Mouse (Mus musculus) liver, embryonic 14.5 days (tissue): Measurements from ENCODE around the gene Anpep.

Experiments used
- CTCF ChIP-seq: IDR thresholded peaks from 2 replicates; pipeline ENCODE4 v1.5.1; 2016; ENCODE audit warnings: antibody characterized with exemption, low read depth, control low read depth
- EP300 ChIP-seq: IDR thresholded peaks from 2 replicates; pipeline ENCODE4 v1.6.1; 2016; ENCODE audit warnings: antibody characterized with exemption, low read depth

DNA sequence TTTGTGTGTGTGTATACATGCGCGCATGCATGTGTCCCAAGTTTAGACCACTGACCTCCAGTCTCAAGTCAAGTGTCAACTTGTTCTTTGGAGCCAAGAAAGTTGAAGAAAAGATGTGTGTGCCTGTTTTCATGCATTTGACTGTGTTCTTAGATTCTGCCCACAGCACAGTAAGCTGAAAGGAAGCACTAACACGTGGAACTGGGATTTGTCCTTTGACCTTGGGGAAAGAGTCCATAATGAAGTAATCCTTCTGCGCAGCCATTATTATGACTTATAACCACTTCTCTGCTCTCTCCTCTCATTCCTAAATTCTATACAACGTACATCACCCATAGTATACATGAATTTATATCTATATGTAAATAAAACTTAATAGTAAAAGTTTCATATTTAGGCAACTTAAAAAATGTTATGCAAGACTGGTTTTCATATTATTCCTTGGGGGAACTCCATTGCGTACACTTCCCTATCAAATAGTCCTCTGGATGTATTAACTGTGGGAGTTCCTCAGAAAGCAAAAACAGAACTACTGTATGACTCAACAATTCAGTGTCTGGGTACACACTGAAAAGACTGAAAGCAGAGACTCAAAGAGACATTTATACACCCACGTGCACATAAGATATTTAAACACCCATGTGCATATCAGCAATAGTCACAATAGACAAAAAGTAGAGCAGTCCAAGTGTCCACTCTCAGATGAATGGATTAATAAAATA is 22.9 kb upstream of the Anpep start:
- no peak for TF ChIP-seq CTCF
- no peak for TF ChIP-seq EP300
